Mouse (Mus musculus) hindbrain, postnatal 0 days (tissue): Measurements from ENCODE around the gene Otub2. TPM values are rescaled to one million over a fixed set of nuclear protein-coding genes. Genes with fewer than 3 reads are reported as not detected.

ENCODE experiments used
- ATAC-seq: fragments of 200-750 bp; cut with Nextera tagmentation; 2 replicates; pipeline ENCODE4 v1.8.0; 2017; ENCODE audit warnings: mild to moderate bottlenecking, moderate TSS enrichment, moderate library complexity
- DNase-seq: peaks from one replicate; pipeline ENCODE4 v3.0.0-alpha.2; 2015; ENCODE audit warnings: low spot score
- H3K27ac ChIP-seq: fragments of 300-500 bp; sonication (generic); 2 replicates; pipeline ENCODE4 v1.5.1; 2014; ENCODE audit warnings: mild to moderate bottlenecking
- H3K27me3 ChIP-seq: fragments of 300-500 bp; sonication (generic); 2 replicates; pipeline ENCODE4 v1.6.1; 2014; ENCODE audit warnings: low read length, mixed read lengths; ENCODE audit not compliant: insufficient read depth
- H3K36me3 ChIP-seq: fragments of 300-500 bp; sonication (generic); 2 replicates; pipeline ENCODE4 v1.6.1; 2014; ENCODE audit warnings: low read length, mixed read lengths; ENCODE audit not compliant: insufficient read depth
- H3K4me1 ChIP-seq: fragments of 300-500 bp; sonication (generic); 2 replicates; pipeline ENCODE4 v1.6.1; 2014; ENCODE audit warnings: antibody characterized with exemption, low read length, mixed read lengths; ENCODE audit not compliant: insufficient read depth
- H3K4me2 ChIP-seq: fragments of 300-500 bp; sonication (generic); 2 replicates; pipeline ENCODE4 v1.6.1; 2014; ENCODE audit warnings: low read depth, mild to moderate bottlenecking, low read length, moderate library complexity, mixed read lengths
- H3K4me3 ChIP-seq: fragments of 300-500 bp; sonication (generic); 2 replicates; pipeline ENCODE4 v1.5.1; 2014; ENCODE audit warnings: low read length
- H3K9ac ChIP-seq: fragments of 300-500 bp; sonication (generic); replicated peaks from 2 replicates; pipeline ENCODE4 v1.6.1; 2014; ENCODE audit warnings: mild to moderate bottlenecking, low read length, moderate library complexity, mixed read lengths
- H3K9me3 ChIP-seq: fragments of 300-500 bp; sonication (generic); 2 replicates; pipeline ENCODE4 v1.6.1; 2016; ENCODE audit warnings: low read length, mixed read lengths
- CTCF ChIP-seq: IDR thresholded peaks from 2 replicates; pipeline ENCODE4 v1.5.1; 2016; ENCODE audit warnings: antibody characterized with exemption, control low read depth, low read depth
- WGBS: fragments of 180-500 bp; shearing (Covaris S2); extraction: QIAGEN DNeasy Blood & Tissue Kit; methylation state at CpG from one replicate; pipeline ENCODE4 v1.1.7; 2014; 5-methylcytosine and 5-hydroxymethylcytosine counted together
- polyA plus RNA-seq: library from polyadenylated mRNA; unstranded; fragments of >200 nt; fragmentation: Nextera tagmentation; extraction: Ambion mirVana; gene quantifications from 2 replicates; pipeline ENCODE4 v1.2.1, GENCODE M21; 2015
- total RNA-seq: library from RNA; depleted of rRNA; stranded (reverse); fragments of >200 nt; gene quantifications from 2 replicates; pipeline ENCODE4 v1.2.3, GENCODE M21; 2014

Otub2 gene
- total and polyA plus RNA-seq, 2 experiments from 2014 or later: 18.5 to 21.0 TPM

- 97% methylated on average over 6 of the region's 6 CpGs for WGBS
- H3K4me3 ChIP-seq: no peak overlapping the region
- no peak overlapping the region for H3K27ac ChIP-seq
- H3K4me1 ChIP-seq: no peaks in the 10 kb centered on the region
- no peaks in the 10 kb centered on the region for H3K9me3 ChIP-seq
- H3K27me3 ChIP-seq: no peaks in the 10 kb centered on the region
- DNase-seq (no peak), ATAC-seq (no peak)
- H3K36me3 ChIP-seq: no peaks in the 10 kb centered on the region
- no peak overlapping the region for H3K4me2 ChIP-seq
- no peak for TF ChIP-seq CTCF
- H3K9ac ChIP-seq: no peak overlapping the region
Measured at GRCm38 (mm10) chr12:103352735-103353134, 35.7 kb upstream of the Otub2 start.

GRCm38 (mm10) chr12:103353538-103353937 is 34.9 kb upstream of the Otub2 start:
- no peaks in the 10 kb centered on the region for H3K36me3 ChIP-seq
- H3K4me1 ChIP-seq: no peaks in the 10 kb centered on the region
- DNase-seq (peak; percentile 72), ATAC-seq (peak; percentile 88)
- no peak overlapping the region for H3K4me2 ChIP-seq
- WGBS: 5% methylated on average over 5 of the region's 5 CpGs
- peak; percentile 61 for TF ChIP-seq CTCF
- 0 out of 2 replicates have a peak overlapping the region, but pooled peaks have one; percentile 13 for H3K9ac ChIP-seq
- H3K9me3 ChIP-seq: no peaks in the 10 kb centered on the region
- H3K27me3 ChIP-seq: no peaks in the 10 kb centered on the region
- no peak overlapping the region for H3K27ac ChIP-seq
- H3K4me3 ChIP-seq: no peak overlapping the region

GRCm38 (mm10) chr12:103355746-103356414 is 32.6 kb upstream of the Otub2 start, which contains the start of gene Asb2:
Asb2 (minus strand) TSS chr12:103356001.
- Histone ChIP-seq H3K27ac (no peak within 1 kb of the TSS), H3K9ac (no peak within 1 kb of the TSS), H3K4me2 (no peak within 1 kb of the TSS), H3K27me3 (no peaks in the 10 kb centered on the region), H3K4me3 (no peak within 1 kb of the TSS), H3K9me3 (no peaks in the 10 kb centered on the region), H3K4me1 (no peaks in the 10 kb centered on the region), H3K36me3 (no peaks in the 10 kb centered on the region)
- 69% methylated on average over 14 of the region's 14 CpGs for WGBS
- no peak for TF ChIP-seq CTCF
- DNase-seq: no peak
- ATAC-seq: no peak

GRCm38 (mm10) chr12:103356415-103356748 is 32.1 kb upstream of the Otub2 start:
- H3K27me3 ChIP-seq: no peaks in the 10 kb centered on the region
- H3K4me2 ChIP-seq: no peak overlapping the region
- H3K9ac ChIP-seq: no peak overlapping the region
- 90% methylated on average over 4 of the region's 4 CpGs for WGBS
- no peak for TF ChIP-seq CTCF
- H3K4me3 ChIP-seq: no peak overlapping the region
- DNase-seq (no peak), ATAC-seq (no peak)
- no peaks in the 10 kb centered on the region for H3K9me3 ChIP-seq
- no peaks in the 10 kb centered on the region for H3K4me1 ChIP-seq
- H3K36me3 ChIP-seq: no peaks in the 10 kb centered on the region
- H3K27ac ChIP-seq: no peak overlapping the region

DNA sequence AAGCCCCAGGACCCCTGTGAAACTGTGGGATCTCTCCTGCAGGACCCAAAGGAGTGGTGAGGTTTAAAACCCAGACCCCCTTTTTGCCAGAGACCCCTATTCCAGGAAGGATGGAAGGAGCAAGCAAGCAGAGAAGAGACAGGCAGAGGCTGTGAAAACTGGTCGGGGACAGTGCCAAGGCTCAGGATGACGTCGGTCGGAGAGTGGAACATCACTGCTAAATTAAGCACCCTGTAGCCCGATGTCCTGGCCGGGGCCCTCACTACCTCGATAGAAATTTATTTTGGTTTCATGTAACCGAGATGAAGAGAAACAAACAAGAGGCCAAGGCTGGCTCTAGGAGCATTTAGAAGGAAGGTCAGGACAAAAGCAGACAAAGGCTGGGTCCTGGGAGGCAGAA is 30.3 kb upstream of the Otub2 start:
- Histone ChIP-seq H3K36me3 (no peaks in the 10 kb centered on the region), H3K4me3 (no peak overlapping the region), H3K27me3 (no peaks in the 10 kb centered on the region), H3K4me2 (no peak overlapping the region), H3K9me3 (no peaks in the 10 kb centered on the region), H3K9ac (no peak overlapping the region), H3K4me1 (no peaks in the 10 kb centered on the region), H3K27ac (no peak overlapping the region)
- no peak for ATAC-seq
- no peak for TF ChIP-seq CTCF
- DNase-seq: no peak
- WGBS: 58% methylated on average over 8 of the region's 8 CpGs

GRCm38 (mm10) chr12:103358951-103359801 is 29.3 kb upstream of the Otub2 start:
- no peak for DNase-seq
- Histone ChIP-seq H3K27ac (no peak overlapping the region), H3K4me2 (no peak overlapping the region), H3K4me1 (no peaks in the 10 kb centered on the region), H3K27me3 (no peaks in the 10 kb centered on the region), H3K9me3 (no peaks in the 10 kb centered on the region), H3K9ac (no peak overlapping the region), H3K4me3 (no peak overlapping the region), H3K36me3 (no peaks in the 10 kb centered on the region)
- WGBS: 69% methylated on average over 4 of the region's 4 CpGs
- no peak; the same call in 1 of the 2 replicates for ATAC-seq
- no peak for TF ChIP-seq CTCF

DNA sequence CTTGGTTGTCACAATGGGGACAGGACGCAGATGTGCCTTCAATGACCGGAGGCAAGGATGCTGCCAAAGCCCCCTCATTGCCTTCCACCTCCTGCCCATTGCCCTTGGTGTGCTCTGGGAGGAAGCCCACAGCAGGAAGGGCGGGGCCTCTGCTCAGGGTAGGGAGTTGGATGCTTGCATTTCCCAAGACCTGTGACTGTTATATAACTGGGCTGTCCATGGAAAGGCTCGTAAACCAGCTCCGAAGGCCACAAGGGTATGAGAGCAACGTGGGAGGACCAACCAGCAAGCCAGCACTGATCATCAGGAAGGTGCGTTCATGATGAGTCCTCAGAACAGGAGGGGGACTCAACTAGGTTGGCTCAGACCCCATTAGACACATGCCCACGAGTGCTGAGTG is 27.7 kb upstream of the Otub2 start:
- Histone ChIP-seq H3K36me3 (no peaks in the 10 kb centered on the region), H3K4me3 (no peak overlapping the region), H3K9me3 (no peaks in the 10 kb centered on the region), H3K4me2 (no peak overlapping the region), H3K27me3 (no peaks in the 10 kb centered on the region), H3K27ac (no peak overlapping the region), H3K9ac (no peak overlapping the region), H3K4me1 (no peaks in the 10 kb centered on the region)
- DNase-seq (no peak), ATAC-seq (no peak)
- 82% methylated on average over 8 of the region's 8 CpGs for WGBS
- TF ChIP-seq CTCF: no peak
